Mouse (Mus musculus): Measurements from ENCODE around the gene Gcnt1. TPM values are rescaled to one million over a fixed set of nuclear protein-coding genes. Genes with fewer than 3 reads are reported as not detected.

The Gcnt1 gene
- polyA plus RNA-seq, 1 experiment: 5.0 TPM

DNA sequence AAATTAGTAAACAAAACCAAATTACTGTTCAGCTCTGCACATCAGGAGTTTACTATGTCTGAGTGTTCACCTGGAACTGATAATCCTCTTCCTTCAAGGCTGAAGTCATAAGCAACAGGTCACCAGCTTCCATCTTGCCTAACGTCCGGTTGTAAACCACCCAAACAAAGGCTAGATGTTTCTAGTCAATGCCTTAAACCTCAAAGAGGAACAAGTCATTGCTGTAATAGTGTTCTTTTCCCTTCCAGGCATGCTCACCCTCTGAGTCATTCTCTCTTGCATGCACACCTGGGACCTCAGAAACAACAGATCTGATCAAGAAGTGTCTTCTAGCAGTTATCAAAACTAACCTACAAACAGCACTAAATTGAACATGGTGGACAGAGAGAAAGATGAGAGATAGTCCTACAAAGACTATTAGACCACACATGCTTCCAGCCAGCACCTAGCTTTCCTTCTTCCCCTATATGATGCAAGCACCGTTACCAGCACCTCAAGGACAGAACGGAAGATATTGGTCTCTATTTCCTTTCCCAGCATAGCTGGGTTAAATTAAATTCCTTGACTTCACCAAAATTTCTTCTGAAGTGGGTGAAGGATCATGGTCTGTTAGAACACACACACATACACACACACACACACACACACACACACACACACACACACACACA is 94.1 kb downstream of the Gcnt1 start:
- 80% methylated on average over 4 of the region's 4 CpGs for WGBS
- no peak for DNase-seq (ENCODE audit: low read depth, low spot score)

Other genes starting within 250 kb of the Gcnt1 start
- gene Rfk, start 21.2 kb upstream of the Gcnt1 start, polyA plus RNA-seq (2012; rRNA removed): 273 and 390 TPM in 2 replicates

All from large intestine, adult 2 months (tissue).